Mouse (Mus musculus) E14TG2a.4 (cell line): ENCODE results near the gene Ell.

ENCODE experiments used
- H3K27me3 ChIP-seq: 2 replicates; pipeline ENCODE4 v1.6.1; 2014; ENCODE audit warnings: low read length, control low read depth; ENCODE audit not compliant: insufficient read depth
- H3K36me3 ChIP-seq: 2 replicates; pipeline ENCODE4 v1.6.1; 2014; ENCODE audit warnings: low read length, control low read depth; ENCODE audit not compliant: insufficient read depth
- H3K4me1 ChIP-seq: replicated peaks from 2 replicates; pipeline ENCODE4 v1.6.1; 2014; ENCODE audit warnings: low read depth, low read length, control low read depth
- H3K4me3 ChIP-seq: replicated peaks from 2 replicates; pipeline ENCODE4 v1.5.1; 2014; ENCODE audit warnings: mild to moderate bottlenecking, low read length
- H3K9me3 ChIP-seq: 2 replicates; pipeline ENCODE4 v1.6.1; 2014; ENCODE audit warnings: low read length, control low read depth
- CTCF ChIP-seq: conservative IDR thresholded peaks from 2 replicates; pipeline ENCODE4 v1.5.1; 2014; ENCODE audit warnings: low read length
- NANOG ChIP-seq: IDR thresholded peaks from 2 replicates; pipeline ENCODE4 v1.6.1; 2014; ENCODE audit warnings: borderline replicate concordance, low read length, mixed read lengths
- POU5F1 ChIP-seq: IDR thresholded peaks from 2 replicates; pipeline ENCODE4 v1.6.1; 2014; ENCODE audit warnings: low read length, borderline replicate concordance

The Ell gene

GRCm38 (mm10) chr8:70512253-70512903 lies 26.9 kb upstream of the Ell start:
- Histone ChIP-seq H3K27me3 (no peaks in the 10 kb centered on the region), H3K4me1 (peaks cover 71% of the 10 kb centered on the region), H3K36me3 (peaks cover 81% of the 10 kb centered on the region), H3K4me3 (0 out of 2 replicates have a peak overlapping the region, but pooled peaks have one; percentile 97), H3K9me3 (no peaks in the 10 kb centered on the region)
- TF ChIP-seq NANOG = no peak
- TF ChIP-seq POU5F1 = no peak
- TF ChIP-seq CTCF = no peak

GRCm38 (mm10) chr8:70513441-70513840 lies 25.8 kb upstream of the Ell start:
- H3K27me3 ChIP-seq = no peaks in the 10 kb centered on the region
- no peaks in the 10 kb centered on the region for H3K9me3 ChIP-seq
- peaks cover 72% of the 10 kb centered on the region for H3K4me1 ChIP-seq
- TF ChIP-seq POU5F1 = no peak
- TF ChIP-seq CTCF = no peak
- TF ChIP-seq NANOG = no peak
- H3K4me3 ChIP-seq = no peak overlapping the region
- peaks cover 80% of the 10 kb centered on the region for H3K36me3 ChIP-seq

GRCm38 (mm10) chr8:70517940-70518643 lies 21.2 kb upstream of the Ell start:
- H3K36me3 ChIP-seq = peaks cover 73% of the 10 kb centered on the region
- H3K4me3 ChIP-seq = peak overlapping the region; percentile 2; the same call in 1 of the 2 replicates
- TF ChIP-seq CTCF = no peak
- no peak for TF ChIP-seq NANOG
- no peak for TF ChIP-seq POU5F1

GRCm38 (mm10) chr8:70519043-70519442 lies 20.2 kb upstream of the Ell start:
- TF ChIP-seq CTCF = no peak
- no peak for TF ChIP-seq NANOG
- no peak for TF ChIP-seq POU5F1
- Histone ChIP-seq H3K4me3 (no peak overlapping the region), H3K36me3 (peaks cover 63% of the 10 kb centered on the region), H3K4me1 (peaks cover 73% of the 10 kb centered on the region), H3K9me3 (no peaks in the 10 kb centered on the region), H3K27me3 (no peaks in the 10 kb centered on the region)

More at GRCm38 (mm10) chr8:70517940-70518643, 21.2 kb upstream of the Ell start:
- Histone ChIP-seq H3K4me1 (peaks cover 76% of the 10 kb centered on the region), H3K27me3 (no peaks in the 10 kb centered on the region), H3K9me3 (no peaks in the 10 kb centered on the region)

- Histone ChIP-seq H3K4me3 (no peak overlapping the region), H3K36me3 (peaks cover 58% of the 10 kb centered on the region), H3K4me1 (peaks cover 72% of the 10 kb centered on the region), H3K27me3 (no peaks in the 10 kb centered on the region), H3K9me3 (no peaks in the 10 kb centered on the region)
- TF ChIP-seq NANOG (no peak), POU5F1 (no peak), CTCF (no peak)
Observed at GRCm38 (mm10) chr8:70519606-70520005, 19.7 kb upstream of the Ell start.

GRCm38 (mm10) chr8:70522592-70523403 lies 16.5 kb upstream of the Ell start:
- Histone ChIP-seq H3K4me1 (peaks cover 65% of the 10 kb centered on the region), H3K9me3 (no peaks in the 10 kb centered on the region), H3K36me3 (peaks cover 29% of the 10 kb centered on the region), H3K4me3 (peak overlapping the region; percentile 87), H3K27me3 (no peaks in the 10 kb centered on the region)
- TF ChIP-seq POU5F1 = no peak
- 0 out of 2 replicates have a peak, but pooled peaks have one; percentile 10 for TF ChIP-seq CTCF
- TF ChIP-seq NANOG = no peak

GRCm38 (mm10) chr8:70527111-70527511 lies 12.1 kb upstream of the Ell start:
- Histone ChIP-seq H3K4me1 (peaks cover 65% of the 10 kb centered on the region), H3K27me3 (no peaks in the 10 kb centered on the region), H3K36me3 (peaks cover 31% of the 10 kb centered on the region), H3K9me3 (no peaks in the 10 kb centered on the region), H3K4me3 (peak overlapping the region; percentile 84)
- TF ChIP-seq NANOG = no peak
- no peak for TF ChIP-seq POU5F1
- no peak for TF ChIP-seq CTCF

- Histone ChIP-seq H3K9me3 (no peaks in the 10 kb centered on the region), H3K4me3 (peak within 1 kb of the TSS; percentile 84), H3K36me3 (peaks cover 37% of the 10 kb centered on the region), H3K27me3 (no peaks in the 10 kb centered on the region), H3K4me1 (peaks cover 68% of the 10 kb centered on the region)
- TF ChIP-seq CTCF (no peak), NANOG (no peak), POU5F1 (no peak)
Observed at GRCm38 (mm10) chr8:70527512-70528181, 11.6 kb upstream of the Ell start, which contains the start of the genes Fkbp8 and Kxd1. Gene Fkbp8 (plus strand): TSS chr8:70527724. Gene Kxd1 (minus strand): TSS chr8:70527956.
